Mouse (Mus musculus): Measurements from ENCODE around the gene Nusap1.

DNA sequence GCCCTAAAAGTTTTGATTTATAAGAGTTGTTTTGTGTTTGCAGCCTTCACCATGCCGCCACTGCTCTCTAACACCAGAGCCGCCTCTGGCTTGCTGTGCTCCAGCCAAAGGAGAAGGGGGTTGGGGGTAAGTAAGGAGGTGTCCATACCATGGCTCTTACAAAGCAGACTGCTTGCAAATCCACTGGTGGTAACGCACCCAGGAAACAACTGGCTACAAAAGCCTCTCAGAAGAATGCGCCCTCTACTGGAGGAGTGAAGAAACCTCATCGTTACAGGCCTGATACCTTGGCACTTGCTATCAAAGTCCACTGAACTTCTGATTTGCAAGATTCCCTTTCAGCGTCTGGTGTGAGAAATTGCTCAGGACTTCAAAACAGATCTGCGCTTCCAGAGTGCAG lies 50.9 kb downstream of the Nusap1 start:
- TF ChIP-seq CTCF (IDR thresholded peaks at IDR 0.05; ENCODE audit: control insufficient read depth, insufficient read depth, insufficient read length), result no peak
- no peak for TF ChIP-seq MAX (IDR thresholded peaks at IDR 0.05)
- no peak for TF ChIP-seq USF1 (IDR thresholded peaks at IDR 0.05; ENCODE audit: low read depth)
